Mouse (Mus musculus) ES-E14 (cell line): ENCODE data around the gene Csta1. TPM values are rescaled to one million over a fixed set of nuclear protein-coding genes. Genes with fewer than 3 reads are reported as not detected.
"Not testable (repeated sequence)": the region's sequence is repeated elsewhere in the genome, so short reads cannot be mapped to it uniquely, and the experiment has no call there.

ENCODE experiments used
- DNase-seq: peaks from one replicate; pipeline ENCODE4 v3.0.0-alpha.2; 2013; ENCODE audit warnings: low read depth, low spot score
- H3K27ac ChIP-seq: 2 replicates; pipeline ENCODE4 v1.5.1; 2012; ENCODE audit warnings: low read depth, mild to moderate bottlenecking, low read length, moderate library complexity, mixed read lengths; ENCODE audit not compliant: poor library complexity, insufficient read depth, severe bottlenecking
- H3K36me3 ChIP-seq: 2 replicates; pipeline ENCODE4 v1.6.1; 2012; ENCODE audit warnings: mild to moderate bottlenecking, low read length, moderate library complexity, mixed read lengths; ENCODE audit not compliant: control insufficient read depth, poor library complexity, insufficient read depth, severe bottlenecking
- H3K4me1 ChIP-seq, 2 experiments: fragments of 150-350 bp in 1 of 2; sonication (generic) in 1 of 2; 2 replicates each; pipeline ENCODE4 v1.6.1; 2012; ENCODE audit warnings: low read length in 2 of 2, mild to moderate bottlenecking in 1 of 2, mixed read lengths in 1 of 2; ENCODE audit not compliant: control insufficient read depth in 2 of 2, insufficient read depth in 2 of 2, poor library complexity in 1 of 2
- H3K4me3 ChIP-seq, 2 experiments: fragments of 150-350 bp in 1 of 2; sonication (generic) in 1 of 2; 2 replicates each; pipeline ENCODE4 v1.5.1; 2012; ENCODE audit warnings: low read length in 2 of 2, low read depth in 1 of 2, mild to moderate bottlenecking in 1 of 2, mixed read lengths in 1 of 2; ENCODE audit not compliant: insufficient read depth in 1 of 2, poor library complexity in 1 of 2, severe bottlenecking in 1 of 2
- H3K9ac ChIP-seq: 2 replicates; pipeline ENCODE4 v1.6.1; 2012; ENCODE audit warnings: low read depth, mild to moderate bottlenecking, low read length, mixed read lengths; ENCODE audit not compliant: poor library complexity, insufficient read depth, severe bottlenecking
- H3K9me3 ChIP-seq: fragments of 150-350 bp; sonication (generic); 2 replicates; pipeline ENCODE4 v1.6.1; 2012; ENCODE audit warnings: low read depth, mild to moderate bottlenecking, low read length; ENCODE audit not compliant: control insufficient read depth, insufficient read depth
- CHD2 ChIP-seq: IDR thresholded peaks from 2 replicates; pipeline ENCODE4 v1.6.1; 2014; ENCODE audit warnings: mild to moderate bottlenecking, low read depth, low read length, inconsistent platforms
- HCFC1 ChIP-seq: IDR thresholded peaks from 2 replicates; pipeline ENCODE4 v1.6.1; 2012; ENCODE audit warnings: low read length, inconsistent platforms, borderline replicate concordance; ENCODE audit not compliant: insufficient read depth
- MAFK ChIP-seq: IDR thresholded peaks from 2 replicates; pipeline ENCODE4 v1.6.1; 2014; ENCODE audit warnings: mild to moderate bottlenecking, low read depth, low read length, inconsistent platforms; ENCODE audit not compliant: insufficient read depth
- ZC3H11A ChIP-seq: IDR thresholded peaks from 2 replicates; pipeline ENCODE4 v1.6.1; 2012; ENCODE audit warnings: low read depth, mild to moderate bottlenecking, inconsistent platforms, low read length, borderline replicate concordance
- ZNF384 ChIP-seq: IDR thresholded peaks from 2 replicates; pipeline ENCODE4 v1.6.1; 2012; ENCODE audit warnings: low read depth, low read length, inconsistent platforms
- in situ Hi-C, 2 experiments: fragments of 600-800 bp; cut with MboI; formaldehyde crosslinking; loops; one replicate each; pipeline ENCODE4 v1.15.1; 2025; ENCODE audit warnings: low sequenced_read_pairs in 2 of 2, inconsistent platforms in 1 of 2; ENCODE audit not compliant: unreplicated experiment in 2 of 2
- total RNA-seq: library from RNA; depleted of rRNA; stranded (reverse); fragments of 300-350 nt; gene quantifications from 2 replicates; pipeline ENCODE4 v1.2.3, GENCODE M21; 2012

Gene Csta1
- total RNA-seq, 1 experiment: not detected

- 0 out of 4 replicates have a peak, but pooled peaks cover 0 to 2% of the 10 kb centered on the region in 2 experiments for H3K4me1 ChIP-seq
- no peak overlapping the region for H3K4me3 ChIP-seq
- H3K9ac ChIP-seq: no peak overlapping the region
- peak overlapping the region; percentile 24; the same call in 1 of the 2 replicates for H3K27ac ChIP-seq
- no peak for TF ChIP-seq ZNF384
- no peak for TF ChIP-seq MAFK
- no peak for TF ChIP-seq ZC3H11A
- TF ChIP-seq HCFC1: no peak
- TF ChIP-seq CHD2: no peak
- in situ Hi-C loops: no loop called here
- peaks cover 2% of the 10 kb centered on the region; the same call in 1 of the 2 replicates for H3K9me3 ChIP-seq
- H3K36me3 ChIP-seq: no peaks in the 10 kb centered on the region
- no peak for DNase-seq
These were observed 29.5 kb downstream of the Csta1 start for GRCm38 (mm10) chr16:36101526-36101925.

- DNase-seq, H3K4me1 ChIP-seq, H3K9me3 ChIP-seq, H3K36me3 ChIP-seq, H3K4me3 ChIP-seq, in situ Hi-C loops, H3K9ac ChIP-seq: not testable (repeated sequence)
- peak overlapping the region; percentile 56; the same call in 1 of the 2 replicates for H3K27ac ChIP-seq
These were observed 33.1 kb downstream of the Csta1 start for GRCm38 (mm10) chr16:36097813-36098499.

GRCm38 (mm10) chr16:36094079-36094478 is 37.0 kb downstream of the Csta1 start:
- in situ Hi-C loops: no loop called here
- peaks cover 2% of the 10 kb centered on the region; the same call in 1 of the 2 replicates for H3K9me3 ChIP-seq
- no peak overlapping the region for H3K4me3 ChIP-seq
- H3K9ac ChIP-seq: no peak overlapping the region
- H3K27ac ChIP-seq: no peak overlapping the region
- H3K36me3 ChIP-seq: peaks cover 8% of the 10 kb centered on the region
- peaks cover 4 to 14% of the 10 kb centered on the region in 2 experiments for H3K4me1 ChIP-seq
- TF ChIP-seq ZNF384 (no peak), ZC3H11A (no peak), CHD2 (no peak), HCFC1 (no peak), MAFK (no peak)
- DNase-seq: no peak

GRCm38 (mm10) chr16:36090785-36091509 is 40.1 kb downstream of the Csta1 start:
- in situ Hi-C loops: no loop called here
- Histone ChIP-seq H3K36me3 (peaks cover 24% of the 10 kb centered on the region), H3K4me1 (peaks cover 4 to 19% of the 10 kb centered on the region in 2 experiments)

More at GRCm38 (mm10) chr16:36090785-36091509, 40.1 kb downstream of the Csta1 start:
- Histone ChIP-seq H3K27ac (peak overlapping the region; percentile 50; the same call in 1 of the 2 replicates), H3K4me3 (no peak overlapping the region), H3K9ac (no peak overlapping the region), H3K9me3 (no peaks in the 10 kb centered on the region)
- TF ChIP-seq ZC3H11A: no peak
- no peak for TF ChIP-seq CHD2
- no peak for TF ChIP-seq HCFC1
- no peak for TF ChIP-seq ZNF384
- no peak for TF ChIP-seq MAFK
- no peak for DNase-seq
